Mouse (Mus musculus): ENCODE data around the gene Ccdc70. TPM values are rescaled to one million over a fixed set of nuclear protein-coding genes. Genes with fewer than 3 reads are reported as not detected.
"Not testable (repeated sequence)": the region's sequence is repeated elsewhere in the genome, so short reads cannot be mapped to it uniquely, and the experiment has no call there.

The Ccdc70 gene
- not detected in 2 replicates for polyA plus RNA-seq (2014; fragmentation: Nextera tagmentation; extraction: Ambion mirVana)

GRCm38 (mm10) chr8:21969475-21969874 is at the start of gene Ccdc70:
Gene Ccdc70, plus strand, starts transcription at chr8:21969775.
- no peaks in the 10 kb centered on the region for H3K27me3 ChIP-seq (ENCODE audit: control insufficient read depth, insufficient read depth, low read length)

GRCm38 (mm10) chr8:21930754-21931153 is 38.8 kb upstream of the Ccdc70 start:
- 70% methylated on average over 3 of the region's 3 CpGs for WGBS (ENCODE audit: insufficient replicate concordance)
- H3K27ac ChIP-seq (ENCODE audit: low read depth, low read length); H3K36me3 ChIP-seq (ENCODE audit: control insufficient read depth, insufficient read depth, low read length); H3K4me2 ChIP-seq; H3K4me3 ChIP-seq (ENCODE audit: low read depth, low read length); H3K9me3 ChIP-seq (replicated peaks; ENCODE audit: control insufficient read depth, low read length); H3K27me3 ChIP-seq (ENCODE audit: control insufficient read depth, insufficient read depth, low read length); H3K9ac ChIP-seq (ENCODE audit: low read depth, low read length); ATAC-seq (replicated peaks; ENCODE audit: insufficient number of reproducible peaks, low FRiP score, low TSS enrichment); H3K4me1 ChIP-seq (ENCODE audit: control insufficient read depth, insufficient read depth, low read length): not testable (repeated sequence)

More at GRCm38 (mm10) chr8:21969475-21969874, at the start of gene Ccdc70:
- no peak for ATAC-seq (replicated peaks; ENCODE audit: insufficient number of reproducible peaks, low FRiP score, low TSS enrichment)
- 84% methylated on average over 3 of the region's 3 CpGs for WGBS (ENCODE audit: insufficient replicate concordance)
- Histone ChIP-seq H3K4me2 (no peak within 1 kb of the TSS), H3K4me1 (ENCODE audit: control insufficient read depth, insufficient read depth, low read length) (no peaks in the 10 kb centered on the region), H3K27ac (ENCODE audit: low read depth, low read length) (no peak within 1 kb of the TSS), H3K9me3 (replicated peaks; ENCODE audit: control insufficient read depth, low read length) (no peaks in the 10 kb centered on the region), H3K9ac (ENCODE audit: low read depth, low read length) (no peak within 1 kb of the TSS), H3K36me3 (ENCODE audit: control insufficient read depth, insufficient read depth, low read length) (no peaks in the 10 kb centered on the region), H3K4me3 (ENCODE audit: low read depth, low read length) (no peak within 1 kb of the TSS)

GRCm38 (mm10) chr8:21932610-21933009 is 37.0 kb upstream of the Ccdc70 start, which contains the start of gene Defb15:
Gene Defb15, minus strand, starts transcription at chr8:21932710.
- WGBS (ENCODE audit: insufficient replicate concordance): 87% methylated on average over 6 of the region's 6 CpGs
- ATAC-seq (replicated peaks; ENCODE audit: insufficient number of reproducible peaks, low FRiP score, low TSS enrichment): no peak

GRCm38 (mm10) chr8:21938052-21938451 is 31.5 kb upstream of the Ccdc70 start, which contains the start of gene Defb35:
Gene Defb35, plus strand, starts transcription at chr8:21938352.
- not testable (repeated sequence) for H3K36me3 ChIP-seq (ENCODE audit: control insufficient read depth, insufficient read depth, low read length); ATAC-seq (replicated peaks; ENCODE audit: insufficient number of reproducible peaks, low FRiP score, low TSS enrichment); H3K4me2 ChIP-seq; H3K27me3 ChIP-seq (ENCODE audit: control insufficient read depth, insufficient read depth, low read length); H3K9me3 ChIP-seq (replicated peaks; ENCODE audit: control insufficient read depth, low read length); H3K27ac ChIP-seq (ENCODE audit: low read depth, low read length); H3K4me1 ChIP-seq (ENCODE audit: control insufficient read depth, insufficient read depth, low read length); H3K4me3 ChIP-seq (ENCODE audit: low read depth, low read length); H3K9ac ChIP-seq (ENCODE audit: low read depth, low read length)
- WGBS (ENCODE audit: insufficient replicate concordance): 80% methylated on average over 4 of the region's 4 CpGs

More at GRCm38 (mm10) chr8:21932610-21933009, 37.0 kb upstream of the Ccdc70 start, which contains the start of gene Defb15:
- no peak within 1 kb of the TSS for H3K9ac ChIP-seq (ENCODE audit: low read depth, low read length)
- H3K27me3 ChIP-seq (ENCODE audit: control insufficient read depth, insufficient read depth, low read length): no peaks in the 10 kb centered on the region
- H3K4me1 ChIP-seq (ENCODE audit: control insufficient read depth, insufficient read depth, low read length): no peaks in the 10 kb centered on the region
- H3K9me3 ChIP-seq (replicated peaks; ENCODE audit: control insufficient read depth, low read length): no peaks in the 10 kb centered on the region
- H3K4me3 ChIP-seq (ENCODE audit: low read depth, low read length): no peak within 1 kb of the TSS
- H3K27ac ChIP-seq (ENCODE audit: low read depth, low read length): no peak within 1 kb of the TSS
- H3K36me3 ChIP-seq (ENCODE audit: control insufficient read depth, insufficient read depth, low read length): no peaks in the 10 kb centered on the region
- H3K4me2 ChIP-seq: no peak within 1 kb of the TSS

GRCm38 (mm10) chr8:21946462-21946861 is 23.1 kb upstream of the Ccdc70 start, which contains the start of gene Defb13:
Gene Defb13, plus strand, starts transcription at chr8:21946762.
- Histone ChIP-seq H3K9ac (ENCODE audit: low read depth, low read length) (no peak within 1 kb of the TSS), H3K4me3 (ENCODE audit: low read depth, low read length) (no peak within 1 kb of the TSS), H3K27ac (ENCODE audit: low read depth, low read length) (no peak within 1 kb of the TSS), H3K4me1 (ENCODE audit: control insufficient read depth, insufficient read depth, low read length) (no peaks in the 10 kb centered on the region), H3K4me2 (no peak within 1 kb of the TSS), H3K36me3 (ENCODE audit: control insufficient read depth, insufficient read depth, low read length) (no peaks in the 10 kb centered on the region), H3K9me3 (replicated peaks; ENCODE audit: control insufficient read depth, low read length) (no peaks in the 10 kb centered on the region), H3K27me3 (ENCODE audit: control insufficient read depth, insufficient read depth, low read length) (no peaks in the 10 kb centered on the region)
- WGBS (ENCODE audit: insufficient replicate concordance): 79% methylated on average over 6 of the region's 6 CpGs
- no peak for ATAC-seq (replicated peaks; ENCODE audit: insufficient number of reproducible peaks, low FRiP score, low TSS enrichment)

GRCm38 (mm10) chr8:21947311-21948017 is 22.1 kb upstream of the Ccdc70 start:
- H3K27ac ChIP-seq (ENCODE audit: low read depth, low read length): no peak overlapping the region
- H3K36me3 ChIP-seq (ENCODE audit: control insufficient read depth, insufficient read depth, low read length): no peaks in the 10 kb centered on the region
- 63% methylated on average over 9 of the region's 9 CpGs for WGBS (ENCODE audit: insufficient replicate concordance)
- H3K4me2 ChIP-seq: no peak overlapping the region
- H3K27me3 ChIP-seq (ENCODE audit: control insufficient read depth, insufficient read depth, low read length): no peaks in the 10 kb centered on the region
- H3K4me1 ChIP-seq (ENCODE audit: control insufficient read depth, insufficient read depth, low read length): no peaks in the 10 kb centered on the region
- no peak overlapping the region for H3K4me3 ChIP-seq (ENCODE audit: low read depth, low read length)
- no peak for ATAC-seq (replicated peaks; ENCODE audit: insufficient number of reproducible peaks, low FRiP score, low TSS enrichment)
- no peak overlapping the region for H3K9ac ChIP-seq (ENCODE audit: low read depth, low read length)
- no peaks in the 10 kb centered on the region for H3K9me3 ChIP-seq (replicated peaks; ENCODE audit: control insufficient read depth, low read length)

GRCm38 (mm10) chr8:21955321-21955720 is 14.3 kb upstream of the Ccdc70 start:
- Histone ChIP-seq H3K4me3 (ENCODE audit: low read depth, low read length) (no peak overlapping the region), H3K4me1 (ENCODE audit: control insufficient read depth, insufficient read depth, low read length) (no peaks in the 10 kb centered on the region), H3K9me3 (replicated peaks; ENCODE audit: control insufficient read depth, low read length) (no peaks in the 10 kb centered on the region), H3K27ac (ENCODE audit: low read depth, low read length) (no peak overlapping the region), H3K27me3 (ENCODE audit: control insufficient read depth, insufficient read depth, low read length) (no peaks in the 10 kb centered on the region), H3K36me3 (ENCODE audit: control insufficient read depth, insufficient read depth, low read length) (no peaks in the 10 kb centered on the region), H3K4me2 (no peak overlapping the region), H3K9ac (ENCODE audit: low read depth, low read length) (no peak overlapping the region)
- no peak for ATAC-seq (replicated peaks; ENCODE audit: insufficient number of reproducible peaks, low FRiP score, low TSS enrichment)
- WGBS (ENCODE audit: insufficient replicate concordance): 7% methylated on average over 9 of the region's 9 CpGs

GRCm38 (mm10) chr8:21956336-21956735 is 13.2 kb upstream of the Ccdc70 start:
- Histone ChIP-seq H3K27ac (ENCODE audit: low read depth, low read length) (no peak overlapping the region), H3K27me3 (ENCODE audit: control insufficient read depth, insufficient read depth, low read length) (no peaks in the 10 kb centered on the region), H3K4me3 (ENCODE audit: low read depth, low read length) (no peak overlapping the region), H3K4me1 (ENCODE audit: control insufficient read depth, insufficient read depth, low read length) (no peaks in the 10 kb centered on the region), H3K36me3 (ENCODE audit: control insufficient read depth, insufficient read depth, low read length) (no peaks in the 10 kb centered on the region), H3K4me2 (no peak overlapping the region), H3K9ac (ENCODE audit: low read depth, low read length) (no peak overlapping the region), H3K9me3 (replicated peaks; ENCODE audit: control insufficient read depth, low read length) (no peaks in the 10 kb centered on the region)
- no peak for ATAC-seq (replicated peaks; ENCODE audit: insufficient number of reproducible peaks, low FRiP score, low TSS enrichment)
- WGBS (ENCODE audit: insufficient replicate concordance): 76% methylated on average over 3 of the region's 3 CpGs

GRCm38 (mm10) chr8:21958414-21958813 is 11.2 kb upstream of the Ccdc70 start, which contains the start of gene Fam90a1a:
Gene Fam90a1a, plus strand, starts transcription at chr8:21958714.
- H3K9ac ChIP-seq (ENCODE audit: low read depth, low read length): no peak within 1 kb of the TSS
- no peaks in the 10 kb centered on the region for H3K4me1 ChIP-seq (ENCODE audit: control insufficient read depth, insufficient read depth, low read length)
- no peaks in the 10 kb centered on the region for H3K9me3 ChIP-seq (replicated peaks; ENCODE audit: control insufficient read depth, low read length)
- H3K27ac ChIP-seq (ENCODE audit: low read depth, low read length): no peak within 1 kb of the TSS
- no peak for ATAC-seq (replicated peaks; ENCODE audit: insufficient number of reproducible peaks, low FRiP score, low TSS enrichment)
- H3K4me2 ChIP-seq: no peak within 1 kb of the TSS
- no peak within 1 kb of the TSS for H3K4me3 ChIP-seq (ENCODE audit: low read depth, low read length)
- WGBS (ENCODE audit: insufficient replicate concordance): 81% methylated on average over 2 of the region's 2 CpGs
- no peaks in the 10 kb centered on the region for H3K36me3 ChIP-seq (ENCODE audit: control insufficient read depth, insufficient read depth, low read length)
- no peaks in the 10 kb centered on the region for H3K27me3 ChIP-seq (ENCODE audit: control insufficient read depth, insufficient read depth, low read length)

All from heart, embryonic 11.5 days (tissue).